12 mouse cellular contexts compared by ENCODE assay signal in the genomic region with DNA sequence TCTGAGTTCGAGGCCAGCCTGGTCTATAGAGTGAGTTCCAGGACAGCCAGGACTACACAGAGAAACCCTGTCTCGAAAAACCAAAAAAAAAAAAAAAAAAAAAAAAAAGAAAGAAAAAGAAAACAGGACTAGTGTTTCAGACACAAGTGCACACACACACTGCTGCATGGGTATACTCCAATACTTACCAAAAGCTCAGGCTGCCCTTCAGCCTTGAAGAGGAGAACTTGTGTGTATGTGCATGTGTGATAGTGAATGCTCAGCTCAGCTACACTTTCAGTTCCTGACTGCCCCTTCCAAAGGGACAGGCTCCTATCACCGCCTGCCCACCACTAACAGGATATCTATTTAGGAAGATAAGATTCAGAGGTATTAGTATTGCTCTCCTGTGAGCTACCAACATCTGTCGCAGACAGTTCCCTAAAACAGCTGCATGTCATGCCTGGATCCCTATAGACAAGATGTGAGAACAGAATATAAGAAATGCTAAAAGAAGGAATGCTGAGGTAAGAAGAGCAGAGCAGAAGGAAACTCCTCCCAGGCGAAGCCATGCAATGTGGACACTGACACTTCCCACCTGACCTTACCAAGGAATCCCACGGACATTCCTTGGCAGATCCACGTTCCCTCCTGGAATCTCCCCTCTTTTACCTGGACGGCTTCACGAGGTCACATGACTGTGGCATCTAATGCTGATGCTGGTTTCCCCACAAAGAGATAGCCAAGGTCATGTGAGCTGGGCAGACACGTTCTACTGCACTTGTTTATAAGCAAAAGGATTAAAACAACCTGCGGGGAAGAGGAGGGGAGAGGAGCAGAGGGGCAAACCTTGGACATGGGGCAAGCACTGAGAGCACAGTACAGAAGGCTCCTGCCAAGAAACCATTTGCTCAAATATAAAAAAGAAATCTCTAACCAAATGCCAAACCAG. TPM values are rescaled to one million over a fixed set of nuclear protein-coding genes. Genes with fewer than 3 reads are reported as not detected.
DNase-seq lines count a peak whose midpoint lies in the region; ATAC-seq and TF ChIP-seq lines count a peak whose summit lies in the region.
"Had no signal": no experiment of that assay in that cellular context is flagged by ENCODE, and none has a peak within 500 bp of the region (broad histone marks: within the 10 kb centered on the region; RNA-seq: fewer than 3 reads in every experiment).

No protein-coding gene starts in this region.

- H3K36me3 ChIP-seq in intestine, embryonic 16.5 days (ENCODE audit: control insufficient read depth, insufficient read depth, low read length): no peaks in the 10 kb centered on the region
- no peaks in the 10 kb centered on the region for H3K36me3 ChIP-seq in intestine, postnatal 0 days (ENCODE audit: control insufficient read depth, insufficient read depth)
- H3K36me3 ChIP-seq in liver, embryonic 13.5 days: no peaks in the 10 kb centered on the region
- H3K36me3 ChIP-seq: heart, embryonic 10.5 days had no signal

- peak overlapping the region; percentile 31; the same call in 1 of the 2 replicates for H3K27ac ChIP-seq in intestine, embryonic 16.5 days (ENCODE audit: low read length)
- no peak overlapping the region for H3K27ac ChIP-seq in intestine, postnatal 0 days (ENCODE audit: low read depth, low read length)
- H3K27ac ChIP-seq in liver, embryonic 13.5 days: peak overlapping the region; percentile 64
- H3K27ac ChIP-seq: heart, embryonic 10.5 days had no signal

- peaks cover 60% of the 10 kb centered on the region for H3K4me1 ChIP-seq in intestine, embryonic 16.5 days (ENCODE audit: control insufficient read depth, insufficient read depth, low read length)
- peaks cover 38% of the 10 kb centered on the region for H3K4me1 ChIP-seq in intestine, postnatal 0 days (replicated peaks; ENCODE audit: control insufficient read depth, insufficient read depth, low read length)
- peaks cover 94% of the 10 kb centered on the region for H3K4me1 ChIP-seq in liver, embryonic 13.5 days (replicated peaks)

- no peak overlapping the region for H3K4me3 ChIP-seq in intestine, embryonic 16.5 days (ENCODE audit: low read length)
- H3K4me3 ChIP-seq in intestine, postnatal 0 days (ENCODE audit: low read depth, low read length): no peak overlapping the region
- H3K4me3 ChIP-seq in liver, embryonic 13.5 days (replicated peaks): no peak overlapping the region
- H3K4me3 ChIP-seq: heart, embryonic 10.5 days had no signal

- H3K9ac ChIP-seq in intestine, embryonic 16.5 days (ENCODE audit: low read depth, low read length): no peak overlapping the region
- no peak overlapping the region for H3K9ac ChIP-seq in intestine, postnatal 0 days (ENCODE audit: low read depth, low read length)
- peak overlapping the region; percentile 26; the same call in 1 of the 2 replicates for H3K9ac ChIP-seq in liver, embryonic 13.5 days

- no peaks in the 10 kb centered on the region for H3K27me3 ChIP-seq in intestine, embryonic 16.5 days (replicated peaks; ENCODE audit: control insufficient read depth, insufficient read depth, low read length)
- H3K27me3 ChIP-seq in intestine, postnatal 0 days (replicated peaks; ENCODE audit: control insufficient read depth, insufficient read depth, low read length): no peaks in the 10 kb centered on the region
- H3K27me3 ChIP-seq in liver, embryonic 13.5 days: no peaks in the 10 kb centered on the region

- WGBS in intestine, embryonic 16.5 days: 63% methylated on average over 10 of the region's 11 CpGs
- WGBS in intestine, postnatal 0 days: 61% methylated on average over 10 of the region's 11 CpGs
- WGBS in liver, embryonic 13.5 days (ENCODE audit: insufficient replicate concordance): 47% methylated on average over 11 of the region's 11 CpGs

- DNase-seq in MEL-GATA-1-ER (ENCODE audit: extremely low read depth, low read depth): peak; percentile 64
- DNase-seq in kidney, adult 9 months: peak; percentile 89
- DNase-seq in liver, embryonic 13.5 days: peak; percentile 28
- DNase-seq in embryo, embryonic 10.5 days (ENCODE audit: low spot score): no peak
- DNase-seq: adrenal gland, postnatal 14 days; cerebellum, adult 18-20 months; thymus, adult 2 months had no signal

- H3K9me3 ChIP-seq in intestine, embryonic 16.5 days (ENCODE audit: control insufficient read depth, low read length): no peaks in the 10 kb centered on the region
- no peaks in the 10 kb centered on the region for H3K9me3 ChIP-seq in intestine, postnatal 0 days (ENCODE audit: control insufficient read depth)
- no peaks in the 10 kb centered on the region for H3K9me3 ChIP-seq in liver, embryonic 13.5 days (replicated peaks)
- H3K9me3 ChIP-seq: heart, embryonic 10.5 days had no signal

- H3K4me2 ChIP-seq in intestine, embryonic 16.5 days (ENCODE audit: low read depth, low read length): no peak overlapping the region
- H3K4me2 ChIP-seq in intestine, postnatal 0 days (replicated peaks; ENCODE audit: low read depth): no peak overlapping the region
- peak overlapping the region; percentile 16; the same call in 1 of the 2 replicates for H3K4me2 ChIP-seq in liver, embryonic 13.5 days

- TF ChIP-seq CTCF in intestine, postnatal 0 days (IDR thresholded peaks at IDR 0.05; ENCODE audit: low read depth): no peak

- ATAC-seq in intestine, embryonic 16.5 days: no peak
- no peak for ATAC-seq in intestine, postnatal 0 days
- peak; percentile 18; the same call in 1 of the 2 replicates for ATAC-seq in liver, embryonic 13.5 days (ENCODE audit: low read depth)
- ATAC-seq in granulocyte monocyte progenitor cell, adult 5-6 weeks (replicated peaks; ENCODE audit: poor library complexity, severe bottlenecking): no peak
- ATAC-seq: CD4-positive, CD25-positive, alpha-beta regulatory T cell, adult 4 months had no signal

RNA-seq across cellular contexts. Expression of gene Mark2, which starts 36.0 kb away (rescaled TPM):
- 39.1 and 41.4 TPM in 2 replicates for polyA plus RNA-seq in intestine, embryonic 16.5 days (2015; fragmentation: Nextera tagmentation; extraction: Ambion mirVana)
- polyA plus RNA-seq in intestine, postnatal 0 days (2015; fragmentation: Nextera tagmentation; extraction: Ambion mirVana): 39.6 and 46.4 TPM in 2 replicates
- polyA plus RNA-seq in liver, embryonic 13.5 days (2015; fragmentation: Nextera tagmentation; extraction: Ambion mirVana): 17.7 and 21.0 TPM in 2 replicates
- 48.7 and 85.8 TPM in 2 replicates for total RNA-seq in granulocyte monocyte progenitor cell, adult 5-6 weeks (2014; fragmentation: Nextera tagmentation)
- 17.8 and 21.2 TPM in 2 replicates for total RNA-seq in granulocyte monocyte progenitor cell, adult 5-6 weeks (2017)

RNA-seq across cellular contexts. Expression of gene Rcor2, which starts 38.5 kb away (rescaled TPM):
- 6.5 and 9.0 TPM in 2 replicates for polyA plus RNA-seq in intestine, embryonic 16.5 days (2015; fragmentation: Nextera tagmentation; extraction: Ambion mirVana)
- polyA plus RNA-seq in intestine, postnatal 0 days (2015; fragmentation: Nextera tagmentation; extraction: Ambion mirVana): 1.5 and 2.2 TPM in 2 replicates
- polyA plus RNA-seq in liver, embryonic 13.5 days (2015; fragmentation: Nextera tagmentation; extraction: Ambion mirVana): 1.4 and 1.8 TPM in 2 replicates
- 3.1 and 6.9 TPM in 2 replicates for total RNA-seq in granulocyte monocyte progenitor cell, adult 5-6 weeks (2014; fragmentation: Nextera tagmentation)
- 3.4 and 5.2 TPM in 2 replicates for total RNA-seq in granulocyte monocyte progenitor cell, adult 5-6 weeks (2017)
